Mouse (Mus musculus): ENCODE data around the gene Fam163a. TPM values are rescaled to one million over a fixed set of nuclear protein-coding genes. Genes with fewer than 3 reads are reported as not detected.

Gene Fam163a
- total RNA-seq, 2 experiments from 2014 or later, result 27.1 to 29.2 TPM

DNA sequence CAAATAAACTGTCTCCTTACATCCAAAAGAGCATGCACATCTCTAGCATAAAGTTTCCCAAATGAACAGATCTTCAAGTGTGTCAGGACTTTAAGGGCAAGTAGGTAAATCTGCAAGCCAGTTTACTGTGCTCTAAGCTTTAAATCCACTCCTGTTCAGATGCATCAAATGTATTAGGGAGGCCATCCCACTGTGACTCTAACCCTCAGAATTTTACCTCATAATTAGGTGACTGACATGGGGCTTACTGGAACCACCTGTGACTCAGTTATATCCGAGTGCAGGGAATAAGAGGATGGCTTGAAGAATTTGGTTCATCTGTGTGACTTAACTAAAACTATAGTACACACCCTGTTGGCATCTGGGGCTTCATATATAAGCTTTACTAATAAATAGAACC is 170.2 kb downstream of the Fam163a start:
- DNase-seq (ENCODE audit: low spot score in 2 of 2), result no peak

DNA sequence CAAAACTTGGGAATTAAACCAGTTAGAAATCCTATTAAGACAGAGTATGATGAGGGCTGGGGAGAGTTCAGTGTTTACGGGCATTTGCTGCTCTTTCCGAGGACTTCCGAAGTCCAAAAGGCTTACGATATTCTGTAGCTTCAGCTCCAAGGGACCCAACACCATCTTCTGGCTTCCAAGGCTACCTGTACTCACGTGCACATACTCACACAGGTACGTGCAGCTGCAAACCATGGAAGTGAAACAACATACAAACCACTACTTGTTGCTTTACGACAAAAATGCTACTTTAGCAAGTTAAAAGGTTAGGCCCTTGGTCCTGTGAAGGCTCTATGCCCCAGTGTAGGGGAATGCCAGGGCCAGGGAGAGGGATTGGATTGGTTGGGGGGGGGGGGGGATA is 170.9 kb downstream of the Fam163a start:
- no peak for DNase-seq (ENCODE audit: low spot score in 2 of 2)

DNA sequence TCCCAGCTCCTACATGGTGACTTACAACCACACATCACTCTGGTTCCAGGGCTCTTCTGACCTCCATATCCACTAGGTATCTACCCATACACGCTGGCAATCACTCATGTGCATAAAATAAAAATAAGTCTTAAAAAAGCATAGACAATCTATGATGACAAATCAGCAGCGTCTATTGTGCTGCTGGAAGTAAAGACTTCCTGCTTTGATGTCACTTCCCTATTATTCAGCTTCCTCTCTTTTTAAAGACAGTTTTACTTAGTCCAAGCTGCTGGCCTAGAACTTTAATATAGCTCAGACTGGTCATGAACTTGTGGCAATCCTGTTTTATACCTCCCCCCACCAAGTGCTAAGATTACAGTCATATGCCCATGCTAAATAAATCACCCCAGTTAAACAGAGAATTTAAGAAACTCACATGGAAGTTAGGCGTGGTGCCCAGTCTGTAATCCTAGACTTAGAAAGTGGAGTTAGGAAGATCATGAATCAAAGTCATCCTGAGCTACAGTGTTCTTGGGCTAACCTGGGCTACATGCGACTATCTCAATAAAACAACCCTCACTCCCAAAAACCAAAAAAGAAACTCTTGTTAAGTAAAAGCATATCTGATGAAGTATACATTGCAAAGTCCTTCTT is 176.4 kb downstream of the Fam163a start:
- no peak for DNase-seq (ENCODE audit: low spot score in 2 of 2)

DNA sequence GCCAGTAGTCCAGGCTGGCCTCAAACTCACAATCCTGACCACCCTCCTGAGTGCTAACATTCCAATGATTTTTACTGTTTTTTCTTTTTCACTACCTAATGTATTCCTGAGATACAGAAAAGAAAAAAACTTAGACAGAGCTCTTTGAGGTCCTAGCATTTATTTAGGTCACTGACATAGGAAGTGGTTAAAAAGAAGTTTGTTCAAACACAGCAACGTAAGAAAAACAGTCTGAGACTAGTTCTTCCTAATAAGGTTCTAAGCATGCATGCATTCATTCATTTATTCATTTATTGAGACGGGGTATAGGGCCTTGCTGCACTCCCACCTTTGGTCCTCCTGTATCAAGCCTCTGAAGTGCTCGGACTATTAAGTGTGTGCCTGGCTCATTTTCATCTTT is 177.0 kb downstream of the Fam163a start:
- no peak for DNase-seq (ENCODE audit: low spot score in 2 of 2)

Other genes with a start within 250 kb of the Fam163a start
- 10 to 100 TPM; 39.8 to 43.0 TPM for gene Cep350, start 231.8 kb downstream of the Fam163a start, total RNA-seq (2021)
- 10 to 100 TPM; 60.8 to 69.9 TPM for gene Tor1aip2, start 169.6 kb downstream of the Fam163a start, total RNA-seq (2021)
- 10 to 100 TPM; 29.2 TPM for gene Tor1aip1, start 168.5 kb downstream of the Fam163a start, total RNA-seq (2021)
- 1 to 10 TPM; 6.2 to 6.8 TPM for gene Tdrd5, start 98.6 kb upstream of the Fam163a start, total RNA-seq (2021)
- gene Nphs2, start 105.7 kb upstream of the Fam163a start, total RNA-seq (2021), result not detected
- gene Gm2000, start 161.0 kb upstream of the Fam163a start, total RNA-seq (2021), result 100 to 1,000 TPM; 325 to 333 TPM
- under 1 TPM; 0.88 to 0.91 TPM for gene Axdnd1, start 216.1 kb upstream of the Fam163a start, total RNA-seq (2021)